Mouse (Mus musculus): ENCODE measurements around the gene Gm28729. TPM values are rescaled to one million over a fixed set of nuclear protein-coding genes. Genes with fewer than 3 reads are reported as not detected.
"Not testable (repeated sequence)": the region's sequence is repeated elsewhere in the genome, so short reads cannot be mapped to it uniquely, and the experiment has no call there.

The Gm28729 gene
- polyA plus RNA-seq, 1 experiment from 2014 or later, result not detected

GRCm38 (mm10) chr9:96543643-96544640 lies 18.9 kb upstream of the Gm28729 start:
- ATAC-seq (ENCODE audit: low FRiP score, low TSS enrichment), result peak; percentile 81
- H3K27me3 ChIP-seq (ENCODE audit: insufficient read depth, low read length), result no peaks in the 10 kb centered on the region
- peak overlapping the region; percentile 40 for H3K4me2 ChIP-seq (replicated peaks; ENCODE audit: low read depth, low read length)
- peak overlapping the region; percentile 13; the same call in 1 of the 2 replicates for H3K9ac ChIP-seq (replicated peaks; ENCODE audit: low read length)
- no peaks in the 10 kb centered on the region for H3K4me1 ChIP-seq (ENCODE audit: insufficient read depth, low read length)
- no peaks in the 10 kb centered on the region for H3K9me3 ChIP-seq (ENCODE audit: low read length)
- WGBS, result 34% methylated on average over 27 of the region's 27 CpGs
- peaks cover 29% of the 10 kb centered on the region for H3K36me3 ChIP-seq (ENCODE audit: insufficient read depth, low read length)
- H3K4me3 ChIP-seq (ENCODE audit: low read length), result peak overlapping the region; percentile 22; the same call in 1 of the 2 replicates
- no peak overlapping the region for H3K27ac ChIP-seq (ENCODE audit: low read length)

- 58% methylated on average over 10 of the region's 10 CpGs for WGBS
- Histone ChIP-seq H3K4me3 (ENCODE audit: low read length) (no peak overlapping the region), H3K9ac (replicated peaks; ENCODE audit: low read length) (0 out of 2 replicates have a peak overlapping the region, but pooled peaks have one; percentile 44), H3K4me2 (replicated peaks; ENCODE audit: low read depth, low read length) (no peak overlapping the region), H3K27ac (ENCODE audit: low read length) (no peak overlapping the region), H3K9me3 (ENCODE audit: low read length) (no peaks in the 10 kb centered on the region), H3K36me3 (ENCODE audit: insufficient read depth, low read length) (peaks cover 13% of the 10 kb centered on the region), H3K27me3 (ENCODE audit: insufficient read depth, low read length) (no peaks in the 10 kb centered on the region), H3K4me1 (ENCODE audit: insufficient read depth, low read length) (peaks cover 12% of the 10 kb centered on the region)
- ATAC-seq (ENCODE audit: low FRiP score, low TSS enrichment), result no peak
Measured at GRCm38 (mm10) chr9:96538916-96539315, 13.9 kb upstream of the Gm28729 start.

- no peak for ATAC-seq (ENCODE audit: low FRiP score, low TSS enrichment)
- 81% methylated on average over 6 of the region's 6 CpGs for WGBS
Measured at GRCm38 (mm10) chr9:96537615-96537919, 12.5 kb upstream of the Gm28729 start.

GRCm38 (mm10) chr9:96536895-96537614 lies 12.0 kb upstream of the Gm28729 start:
- 16% methylated on average over 37 of the region's 37 CpGs for WGBS
- peak; percentile 96 for ATAC-seq (ENCODE audit: low FRiP score, low TSS enrichment)

More at GRCm38 (mm10) chr9:96537615-96537919, 12.5 kb upstream of the Gm28729 start:
- Histone ChIP-seq H3K36me3 (ENCODE audit: insufficient read depth, low read length) (peaks cover 8% of the 10 kb centered on the region), H3K27me3 (ENCODE audit: insufficient read depth, low read length) (no peaks in the 10 kb centered on the region), H3K9ac (replicated peaks; ENCODE audit: low read length) (no peak overlapping the region), H3K4me1 (ENCODE audit: insufficient read depth, low read length) (peaks cover 12% of the 10 kb centered on the region), H3K9me3 (ENCODE audit: low read length) (no peaks in the 10 kb centered on the region), H3K27ac (ENCODE audit: low read length) (peak overlapping the region; percentile 87), H3K4me3 (ENCODE audit: low read length) (no peak overlapping the region), H3K4me2 (replicated peaks; ENCODE audit: low read depth, low read length) (peak overlapping the region; percentile 72)

GRCm38 (mm10) chr9:96536093-96536492 lies 11.0 kb upstream of the Gm28729 start:
- not testable (repeated sequence) for H3K27ac ChIP-seq (ENCODE audit: low read length); H3K36me3 ChIP-seq (ENCODE audit: insufficient read depth, low read length); H3K27me3 ChIP-seq (ENCODE audit: insufficient read depth, low read length); H3K9me3 ChIP-seq (ENCODE audit: low read length); H3K9ac ChIP-seq (replicated peaks; ENCODE audit: low read length); H3K4me2 ChIP-seq (replicated peaks; ENCODE audit: low read depth, low read length); H3K4me3 ChIP-seq (ENCODE audit: low read length); ATAC-seq (ENCODE audit: low FRiP score, low TSS enrichment)
- H3K4me1 ChIP-seq (ENCODE audit: insufficient read depth, low read length), result peaks cover 16% of the 10 kb centered on the region
- 92% methylated on average over 3 of the region's 4 CpGs for WGBS

More at GRCm38 (mm10) chr9:96536895-96537614, 12.0 kb upstream of the Gm28729 start:
- H3K27me3 ChIP-seq (ENCODE audit: insufficient read depth, low read length), result no peaks in the 10 kb centered on the region
- no peaks in the 10 kb centered on the region for H3K9me3 ChIP-seq (ENCODE audit: low read length)
- peak overlapping the region; percentile 72 for H3K4me2 ChIP-seq (replicated peaks; ENCODE audit: low read depth, low read length)
- peak overlapping the region; percentile 87 for H3K27ac ChIP-seq (ENCODE audit: low read length)
- H3K36me3 ChIP-seq (ENCODE audit: insufficient read depth, low read length), result peaks cover 7% of the 10 kb centered on the region
- H3K9ac ChIP-seq (replicated peaks; ENCODE audit: low read length), result peak overlapping the region; percentile 79
- H3K4me3 ChIP-seq (ENCODE audit: low read length), result peak overlapping the region; percentile 56
- H3K4me1 ChIP-seq (ENCODE audit: insufficient read depth, low read length), result peaks cover 12% of the 10 kb centered on the region

- WGBS, result 88% methylated on average over 6 of the region's 6 CpGs
- no peak overlapping the region for H3K4me3 ChIP-seq (ENCODE audit: low read length)
- no peak overlapping the region for H3K4me2 ChIP-seq (replicated peaks; ENCODE audit: low read depth, low read length)
Measured at GRCm38 (mm10) chr9:96535431-96535830, 10.4 kb upstream of the Gm28729 start.

GRCm38 (mm10) chr9:96534256-96534655 lies 9.2 kb upstream of the Gm28729 start:
- Histone ChIP-seq H3K27ac (ENCODE audit: low read length) (no peak overlapping the region), H3K4me3 (ENCODE audit: low read length) (no peak overlapping the region), H3K9ac (replicated peaks; ENCODE audit: low read length) (no peak overlapping the region), H3K4me1 (ENCODE audit: insufficient read depth, low read length) (peaks cover 19% of the 10 kb centered on the region), H3K36me3 (ENCODE audit: insufficient read depth, low read length) (no peaks in the 10 kb centered on the region), H3K4me2 (replicated peaks; ENCODE audit: low read depth, low read length) (no peak overlapping the region), H3K9me3 (ENCODE audit: low read length) (no peaks in the 10 kb centered on the region), H3K27me3 (ENCODE audit: insufficient read depth, low read length) (no peaks in the 10 kb centered on the region)
- WGBS, result 86% methylated on average over 4 of the region's 4 CpGs
- ATAC-seq (ENCODE audit: low FRiP score, low TSS enrichment), result no peak

More at GRCm38 (mm10) chr9:96535431-96535830, 10.4 kb upstream of the Gm28729 start:
- Histone ChIP-seq H3K27ac (ENCODE audit: low read length) (no peak overlapping the region), H3K27me3 (ENCODE audit: insufficient read depth, low read length) (no peaks in the 10 kb centered on the region), H3K9ac (replicated peaks; ENCODE audit: low read length) (no peak overlapping the region), H3K36me3 (ENCODE audit: insufficient read depth, low read length) (no peaks in the 10 kb centered on the region), H3K9me3 (ENCODE audit: low read length) (no peaks in the 10 kb centered on the region), H3K4me1 (ENCODE audit: insufficient read depth, low read length) (peaks cover 18% of the 10 kb centered on the region)
- ATAC-seq (ENCODE audit: low FRiP score, low TSS enrichment), result no peak

- ATAC-seq (ENCODE audit: low FRiP score, low TSS enrichment), result no peak
- Histone ChIP-seq H3K36me3 (ENCODE audit: insufficient read depth, low read length) (no peaks in the 10 kb centered on the region), H3K4me1 (ENCODE audit: insufficient read depth, low read length) (peaks cover 19% of the 10 kb centered on the region), H3K27me3 (ENCODE audit: insufficient read depth, low read length) (no peaks in the 10 kb centered on the region), H3K4me3 (ENCODE audit: low read length) (no peak overlapping the region), H3K9me3 (ENCODE audit: low read length) (no peaks in the 10 kb centered on the region), H3K9ac (replicated peaks; ENCODE audit: low read length) (no peak overlapping the region), H3K4me2 (replicated peaks; ENCODE audit: low read depth, low read length) (no peak overlapping the region), H3K27ac (ENCODE audit: low read length) (no peak overlapping the region)
- 72% methylated on average over 6 of the region's 6 CpGs for WGBS
Measured at GRCm38 (mm10) chr9:96533476-96533875, 8.4 kb upstream of the Gm28729 start.

GRCm38 (mm10) chr9:96532531-96532930 lies 7.5 kb upstream of the Gm28729 start:
- no peaks in the 10 kb centered on the region for H3K9me3 ChIP-seq (ENCODE audit: low read length)
- no peaks in the 10 kb centered on the region for H3K27me3 ChIP-seq (ENCODE audit: insufficient read depth, low read length)
- ATAC-seq (ENCODE audit: low FRiP score, low TSS enrichment), result no peak
- WGBS, result 68% methylated on average over 4 of the region's 4 CpGs
- H3K9ac ChIP-seq (replicated peaks; ENCODE audit: low read length), result no peak overlapping the region
- no peak overlapping the region for H3K4me3 ChIP-seq (ENCODE audit: low read length)
- H3K4me2 ChIP-seq (replicated peaks; ENCODE audit: low read depth, low read length), result no peak overlapping the region
- H3K4me1 ChIP-seq (ENCODE audit: insufficient read depth, low read length), result peaks cover 17% of the 10 kb centered on the region
- no peak overlapping the region for H3K27ac ChIP-seq (ENCODE audit: low read length)
- H3K36me3 ChIP-seq (ENCODE audit: insufficient read depth, low read length), result no peaks in the 10 kb centered on the region
